Mouse (Mus musculus) ES-E14 (cell line): ENCODE data around the gene Setmar.

Experiments used
- CHD2 ChIP-seq: IDR thresholded peaks from 2 replicates; pipeline ENCODE4 v1.6.1; 2014; ENCODE audit warnings: mild to moderate bottlenecking, low read depth, low read length, inconsistent platforms
- HCFC1 ChIP-seq: IDR thresholded peaks from 2 replicates; pipeline ENCODE4 v1.6.1; 2012; ENCODE audit warnings: low read length, inconsistent platforms, borderline replicate concordance; ENCODE audit not compliant: insufficient read depth
- MAFK ChIP-seq: IDR thresholded peaks from 2 replicates; pipeline ENCODE4 v1.6.1; 2014; ENCODE audit warnings: mild to moderate bottlenecking, low read depth, low read length, inconsistent platforms; ENCODE audit not compliant: insufficient read depth
- ZC3H11A ChIP-seq: IDR thresholded peaks from 2 replicates; pipeline ENCODE4 v1.6.1; 2012; ENCODE audit warnings: low read depth, mild to moderate bottlenecking, inconsistent platforms, low read length, borderline replicate concordance
- ZNF384 ChIP-seq: IDR thresholded peaks from 2 replicates; pipeline ENCODE4 v1.6.1; 2012; ENCODE audit warnings: low read depth, low read length, inconsistent platforms

DNA sequence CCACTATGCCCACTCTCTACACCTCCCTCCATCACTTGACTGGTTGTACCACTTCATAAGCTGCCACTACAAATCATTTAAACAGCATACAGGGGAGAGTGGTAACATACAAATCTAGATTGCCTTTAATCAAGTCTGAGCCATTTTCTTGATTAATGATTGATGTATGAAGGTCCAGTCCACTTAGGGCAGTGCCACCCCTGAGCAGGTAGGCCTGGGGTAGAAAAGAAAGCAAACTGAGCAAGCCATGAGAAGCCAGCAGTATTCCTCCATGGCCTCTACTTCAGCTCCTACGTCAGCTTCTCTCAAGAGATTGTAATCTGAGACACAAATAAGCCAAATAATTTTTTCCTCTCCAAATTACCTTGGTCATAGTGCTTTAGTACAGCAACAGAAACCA, 26.5 kb downstream of the Setmar start:
- TF ChIP-seq CHD2 (no peak), HCFC1 (no peak), ZNF384 (no peak), ZC3H11A (no peak), MAFK (no peak)
